39 mouse cellular contexts compared by ENCODE assay signal in genomic region chr3:108883067-108883466, GRCm38 (mm10). TPM values are rescaled to one million over a fixed set of nuclear protein-coding genes. Genes with fewer than 3 reads are reported as not detected.
DNase-seq lines count a peak whose midpoint lies in the region; ATAC-seq and TF ChIP-seq lines count a peak whose summit lies in the region.
"Had no signal": no experiment of that assay in that cellular context is flagged by ENCODE, and none has a peak within 500 bp of the region (broad histone marks: within the 10 kb centered on the region; RNA-seq: fewer than 3 reads in every experiment).

No protein-coding gene starts in this region.

- no peak for TF ChIP-seq RAD21 in MEL (IDR thresholded peaks at IDR 0.05; ENCODE audit: low read depth, low read length)

- H3K4me1 ChIP-seq in forebrain, embryonic 14.5 days (ENCODE audit: control insufficient read depth, insufficient read depth, low read length), result peaks cover 4% of the 10 kb centered on the region; the same call in 1 of the 2 replicates
- no peaks in the 10 kb centered on the region for H3K4me1 ChIP-seq in forebrain, embryonic 11.5 days (replicated peaks; ENCODE audit: control insufficient read depth, insufficient read depth, low read length)
- H3K4me1 ChIP-seq in MEL (ENCODE audit: control insufficient read depth in 1 of 2, insufficient read depth in 2 of 2, low read length in 2 of 2), result peaks cover 18 to 25% of the 10 kb centered on the region in 2 experiments

- H3K36me3 ChIP-seq in forebrain, embryonic 14.5 days (ENCODE audit: control insufficient read depth, insufficient read depth, low read length), result no peaks in the 10 kb centered on the region
- no peaks in the 10 kb centered on the region for H3K36me3 ChIP-seq in forebrain, embryonic 11.5 days (ENCODE audit: control insufficient read depth, insufficient read depth, low read length)
- H3K36me3 ChIP-seq in MEL (ENCODE audit: control insufficient read depth in 1 of 2, insufficient read depth in 2 of 2, low read length in 2 of 2), result peaks cover 0 to 16% of the 10 kb centered on the region in 2 experiments; a peak in 2 of 4 replicates
- H3K36me3 ChIP-seq in macrophage (ENCODE audit: inconsistent target), result no peaks in the 10 kb centered on the region
- H3K36me3 ChIP-seq: heart, embryonic 13.5 days; neural tube, embryonic 12.5 days had no signal

- no peak for TF ChIP-seq EP300 in MEL (IDR thresholded peaks at IDR 0.05; ENCODE audit: low read depth in 1 of 2, low read length in 2 of 2)

- H3K79me2 ChIP-seq in MEL (ENCODE audit: control insufficient read depth, insufficient read depth, low read length, poor library complexity) (no peaks in the 10 kb centered on the region), macrophage (ENCODE audit: inconsistent target) (no peaks in the 10 kb centered on the region)

- no peak for ATAC-seq in forebrain, embryonic 14.5 days
- no peak for ATAC-seq in forebrain, embryonic 11.5 days (replicated peaks; ENCODE audit: low FRiP score)
- ATAC-seq: activated CD4-positive, CD25-positive, alpha-beta regulatory T cell, adult 4 months; intestine, embryonic 16.5 days had no signal

- H3K9ac ChIP-seq in forebrain, embryonic 14.5 days (ENCODE audit: low read length), result no peak overlapping the region
- H3K9ac ChIP-seq in forebrain, embryonic 11.5 days (ENCODE audit: low read length), result no peak overlapping the region
- H3K9ac ChIP-seq in MEL (ENCODE audit: control insufficient read depth, low read depth, low read length, poor library complexity, severe bottlenecking), result no peak overlapping the region
- H3K9ac ChIP-seq: heart, embryonic 13.5 days; liver, embryonic 14.5 days; neural tube, embryonic 12.5 days had no signal

- no peaks in the 10 kb centered on the region for H3K27me3 ChIP-seq in forebrain, embryonic 14.5 days (replicated peaks; ENCODE audit: control insufficient read depth, insufficient read depth, low read length)
- no peaks in the 10 kb centered on the region for H3K27me3 ChIP-seq in forebrain, embryonic 11.5 days (ENCODE audit: control insufficient read depth, insufficient read depth, low read length)
- H3K27me3 ChIP-seq in MEL (ENCODE audit: control insufficient read depth in 1 of 2, insufficient read depth in 2 of 2, low read length in 2 of 2), result no peaks in the 10 kb centered on the region
- H3K27me3 ChIP-seq: heart, embryonic 13.5 days; neural tube, embryonic 12.5 days had no signal

- no peak overlapping the region for H3K4me3 ChIP-seq in forebrain, embryonic 14.5 days (ENCODE audit: low read depth, low read length)
- no peak overlapping the region for H3K4me3 ChIP-seq in forebrain, embryonic 11.5 days (ENCODE audit: low read depth, low read length)
- no peak overlapping the region for H3K4me3 ChIP-seq in layer of hippocampus, adult 2 months
- H3K4me3 ChIP-seq in MEL (ENCODE audit: control insufficient read depth in 1 of 2, insufficient read depth in 1 of 2, low read depth in 2 of 2, low read length in 2 of 2), result no peak overlapping the region
- no peak overlapping the region for H3K4me3 ChIP-seq in macrophage (ENCODE audit: inconsistent target)
- H3K4me3 ChIP-seq: heart, embryonic 13.5 days; myocyte; neural tube, embryonic 12.5 days had no signal

- H3K9me3 ChIP-seq in forebrain, embryonic 14.5 days (replicated peaks; ENCODE audit: control insufficient read depth, low read length), result no peaks in the 10 kb centered on the region
- no peaks in the 10 kb centered on the region for H3K9me3 ChIP-seq in forebrain, embryonic 11.5 days (ENCODE audit: control insufficient read depth, low read length)
- no peaks in the 10 kb centered on the region for H3K9me3 ChIP-seq in MEL (replicated peaks; ENCODE audit: insufficient read depth, low read length)
- H3K9me3 ChIP-seq: heart, embryonic 13.5 days; neural tube, embryonic 12.5 days had no signal

- peak; percentile 15 for DNase-seq in forebrain, embryonic 14.5 days (ENCODE audit: low spot score)
- DNase-seq in forebrain, embryonic 11.5 days (ENCODE audit: low spot score), result no peak
- DNase-seq in layer of hippocampus, adult 2 months (ENCODE audit: low spot score in 2 of 2), result no peak
- DNase-seq in layer of hippocampus, adult 9-11 months, result no peak
- no peak for DNase-seq in MEL (ENCODE audit: low read depth, low spot score)
- no peak for DNase-seq in cerebellum, postnatal 25 days
- no peak for DNase-seq in thymus, postnatal 36 days
- DNase-seq: adrenal gland, adult 8-10 months; cerebellum, adult 18-20 months; heart, postnatal 14 days; kidney, adult 8-10 months; liver; lung, adult 2 months; lung, postnatal 10 days; right cerebral cortex, postnatal 4 days; thymus, postnatal 25 days had no signal

- no peak overlapping the region for H3K4me2 ChIP-seq in forebrain, embryonic 14.5 days (ENCODE audit: low read length)
- no peak overlapping the region for H3K4me2 ChIP-seq in forebrain, embryonic 11.5 days (ENCODE audit: low read depth, low read length, severe bottlenecking)
- H3K4me2 ChIP-seq: heart, embryonic 13.5 days; midbrain, embryonic 11.5 days; neural tube, embryonic 12.5 days had no signal

- H3K27ac ChIP-seq in forebrain, embryonic 14.5 days (ENCODE audit: low read depth, low read length), result no peak overlapping the region
- H3K27ac ChIP-seq in forebrain, embryonic 11.5 days (ENCODE audit: low read depth, low read length), result no peak overlapping the region
- H3K27ac ChIP-seq in layer of hippocampus, adult 2 months, result peak overlapping the region; percentile 74; the same call in 1 of the 2 replicates
- H3K27ac ChIP-seq in MEL (ENCODE audit: control insufficient read depth, low read depth, low read length) (no peak overlapping the region), macrophage (0 out of 2 replicates have a peak overlapping the region, but pooled peaks have one; percentile 10)
- H3K27ac ChIP-seq: heart, embryonic 13.5 days; kidney, postnatal 0 days; liver, embryonic 14.5 days; neural tube, embryonic 12.5 days had no signal

- TF ChIP-seq CTCF in layer of hippocampus, adult 2 months (conservative IDR thresholded peaks at IDR 0.05), result no peak
- TF ChIP-seq CTCF in MEL (IDR thresholded peaks at IDR 0.05 in 2 of 3, conservative IDR thresholded peaks at IDR 0.05 in 1 of 3; ENCODE audit: control insufficient read depth in 1 of 3, insufficient read depth in 1 of 3, low read depth in 2 of 3, low read length in 3 of 3, poor library complexity in 1 of 3, severe bottlenecking in 1 of 3), result no peak

- no peak for TF ChIP-seq POLR2A in MEL (IDR thresholded peaks at IDR 0.05; ENCODE audit: control insufficient read depth in 1 of 2, insufficient read depth in 1 of 2, low read depth in 1 of 2, low read length in 2 of 2, poor library complexity in 1 of 2)

- 95% methylated on average over 2 of the region's 2 CpGs for WGBS in forebrain, embryonic 14.5 days
- WGBS in forebrain, embryonic 11.5 days, result 89% methylated on average over 2 of the region's 2 CpGs
- WGBS in macrophage (ENCODE audit: missing documents), result 93% methylated on average over 2 of the region's 2 CpGs

RNA-seq across cellular contexts. Expression of gene Fndc7, which starts 6.7 kb away (rescaled TPM):
- polyA plus RNA-seq in forebrain, embryonic 14.5 days (2014; fragmentation: Nextera tagmentation; extraction: Ambion mirVana), result 0.07 TPM in 1 of 2 replicates, not detected in the other
- polyA plus RNA-seq in forebrain, embryonic 11.5 days (2014; fragmentation: Nextera tagmentation; extraction: Ambion mirVana), result not detected in 2 replicates
- under 1 TPM in 1 of 2 experiments, not detected in 1; 0.15 TPM for total RNA-seq in layer of hippocampus, adult 2 months (2021)
- 0.10 TPM in 1 of 2 replicates, not detected in the other for total RNA-seq in MEL (2012; rRNA removed)
- polyA plus RNA-seq in MEL (2012; ENCODE audit: insufficient read depth in 1 of 2, insufficient read length in 2 of 2, low read depth in 1 of 2, low replicate concordance in 2 of 2, missing spikeins in 1 of 2) (under 1 TPM in 1 of 2 experiments, not detected in 1; 0.13 TPM), macrophage (2018) (0.12 to 0.16 TPM (median 0.13 TPM) in 3 replicates)
- total RNA-seq in macrophage (2018; cell fraction: chromatin; rRNA removed), result 1 to 10 TPM in 15 of 26 experiments, under 1 TPM in 9, not detected in 2; 0.54 to 4.7 (median 1.2) TPM
- 1 to 10 TPM in 1 of 26 experiments, under 1 TPM in 25; 0.13 to 1.2 (median 0.46) TPM for total RNA-seq in macrophage (2018; cell fraction: cytosol; rRNA removed)
- 10 to 100 TPM in 1 of 26 experiments, 1 to 10 TPM in 20, under 1 TPM in 4, not detected in 1; 0.25 to 10.9 (median 2.4) TPM for total RNA-seq in macrophage (2018; cell fraction: nucleus; rRNA removed)
- total RNA-seq: gastrocnemius, adult 18-20 months; midbrain, postnatal 0 days had no signal
- polyA plus RNA-seq: embryonic facial prominence, embryonic 11.5 days; hindbrain, embryonic 11.5 days; kidney, postnatal 0 days; limb, embryonic 11.5 days; liver, embryonic 14.5 days; midbrain, embryonic 11.5 days; midbrain, postnatal 0 days; stomach, embryonic 14.5 days had no signal

RNA-seq across cellular contexts. Expression of gene Prpf38b, which starts 28.5 kb away (rescaled TPM):
- 33.9 and 42.6 TPM in 2 replicates for polyA plus RNA-seq in forebrain, embryonic 14.5 days (2014; fragmentation: Nextera tagmentation; extraction: Ambion mirVana)
- 66.0 and 71.4 TPM in 2 replicates for polyA plus RNA-seq in forebrain, embryonic 11.5 days (2014; fragmentation: Nextera tagmentation; extraction: Ambion mirVana)
- total RNA-seq in layer of hippocampus, adult 2 months (2021), result 10 to 100 TPM; 51.9 to 53.1 TPM
- total RNA-seq in MEL (2012; rRNA removed), result 37.0 and 43.0 TPM in 2 replicates
- 100 to 1,000 TPM; 128 to 138 TPM for polyA plus RNA-seq in MEL (2012; ENCODE audit: insufficient read depth in 1 of 2, insufficient read length in 2 of 2, low read depth in 1 of 2, low replicate concordance in 2 of 2, missing spikeins in 1 of 2)
- total RNA-seq in macrophage (2018; cell fraction: chromatin; rRNA removed), result 100 to 1,000 TPM; 289 to 988 (median 649) TPM
- total RNA-seq in macrophage (2018; cell fraction: cytosol; rRNA removed), result 10 to 100 TPM; 30.2 to 95.1 (median 47.8) TPM
- 100 to 1,000 TPM; 218 to 605 (median 372) TPM for total RNA-seq in macrophage (2018; cell fraction: nucleus; rRNA removed)
- polyA plus RNA-seq in macrophage (2018), result 42.7 to 154 TPM (median 82.2 TPM) in 3 replicates

RNA-seq across cellular contexts. Expression of gene Stxbp3, which starts 42.7 kb away (rescaled TPM):
- 13.8 and 14.0 TPM in 2 replicates for polyA plus RNA-seq in forebrain, embryonic 14.5 days (2014; fragmentation: Nextera tagmentation; extraction: Ambion mirVana)
- polyA plus RNA-seq in forebrain, embryonic 11.5 days (2014; fragmentation: Nextera tagmentation; extraction: Ambion mirVana), result 22.5 and 24.8 TPM in 2 replicates
- total RNA-seq in layer of hippocampus, adult 2 months (2021), result 10 to 100 TPM; 25.1 to 27.8 TPM
- 19.2 and 32.2 TPM in 2 replicates for total RNA-seq in MEL (2012; rRNA removed)
- polyA plus RNA-seq in MEL (2012; ENCODE audit: insufficient read depth in 1 of 2, insufficient read length in 2 of 2, low read depth in 1 of 2, low replicate concordance in 2 of 2, missing spikeins in 1 of 2) (10 to 100 TPM in 1 of 2 experiments, not detected in 1; 15.9 TPM), macrophage (2018) (35.4 to 73.9 TPM (median 66.9 TPM) in 3 replicates)
- 100 to 1,000 TPM; 128 to 662 (median 397) TPM for total RNA-seq in macrophage (2018; cell fraction: chromatin; rRNA removed)
- 100 to 1,000 TPM in 11 of 26 experiments, 10 to 100 TPM in 15; 44.8 to 155 (median 71.2) TPM for total RNA-seq in macrophage (2018; cell fraction: cytosol; rRNA removed)
- 100 to 1,000 TPM in 22 of 26 experiments, 10 to 100 TPM in 4; 86.0 to 401 (median 201) TPM for total RNA-seq in macrophage (2018; cell fraction: nucleus; rRNA removed)

RNA-seq across cellular contexts. Expression of gene Henmt1, which starts 56.6 kb away (rescaled TPM):
- 1.2 and 1.8 TPM in 2 replicates for polyA plus RNA-seq in forebrain, embryonic 14.5 days (2014; fragmentation: Nextera tagmentation; extraction: Ambion mirVana)
- 0.65 and 1.1 TPM in 2 replicates for polyA plus RNA-seq in forebrain, embryonic 11.5 days (2014; fragmentation: Nextera tagmentation; extraction: Ambion mirVana)
- total RNA-seq in layer of hippocampus, adult 2 months (2021), result 1 to 10 TPM; 1.9 to 3.1 TPM
- total RNA-seq in MEL (2012; rRNA removed), result 0.10 TPM in 1 of 2 replicates, not detected in the other
- polyA plus RNA-seq in MEL (2012; ENCODE audit: insufficient read depth in 1 of 2, insufficient read length in 2 of 2, low read depth in 1 of 2, low replicate concordance in 2 of 2, missing spikeins in 1 of 2) (under 1 TPM in 1 of 2 experiments, not detected in 1; 0.08 TPM), macrophage (2018) (not detected in 3 replicates)
- total RNA-seq in macrophage (2018; cell fraction: chromatin; rRNA removed), result 1 to 10 TPM in 1 of 26 experiments, under 1 TPM in 5, not detected in 20; 0.46 to 2.3 (median 0.73) TPM
- total RNA-seq in macrophage (2018; cell fraction: cytosol; rRNA removed), result under 1 TPM in 17 of 26 experiments, not detected in 9; 0.05 to 0.47 (median 0.23) TPM
- total RNA-seq in macrophage (2018; cell fraction: nucleus; rRNA removed), result under 1 TPM in 9 of 26 experiments, not detected in 17; 0.29 to 0.89 (median 0.54) TPM
- total RNA-seq: gastrocnemius, adult 18-20 months; gastrocnemius, postnatal 4 days; heart, adult 8-10 months; heart, postnatal 14 days had no signal
- polyA plus RNA-seq: heart, embryonic 13.5 days; large intestine, adult 2 months; myocyte had no signal

RNA-seq across cellular contexts. Expression of gene Gm9857, which starts 57.2 kb away (rescaled TPM):
- not detected in 2 replicates for polyA plus RNA-seq in forebrain, embryonic 14.5 days (2014; fragmentation: Nextera tagmentation; extraction: Ambion mirVana)
- polyA plus RNA-seq in forebrain, embryonic 11.5 days (2014; fragmentation: Nextera tagmentation; extraction: Ambion mirVana), result not detected in 2 replicates
- total RNA-seq in layer of hippocampus, adult 2 months (2021), result not detected
- not detected in 2 replicates for total RNA-seq in MEL (2012; rRNA removed)
- not detected for polyA plus RNA-seq in MEL (2012; ENCODE audit: insufficient read depth in 1 of 2, insufficient read length in 2 of 2, low read depth in 1 of 2, low replicate concordance in 2 of 2, missing spikeins in 1 of 2)
- not detected for total RNA-seq in macrophage (2018; cell fraction: chromatin; rRNA removed)
- total RNA-seq in macrophage (2018; cell fraction: cytosol; rRNA removed), result not detected
- not detected for total RNA-seq in macrophage (2018; cell fraction: nucleus; rRNA removed)
- polyA plus RNA-seq in macrophage (2018), result not detected in 3 replicates
- total RNA-seq: adrenal gland, adult 8-10 months; adrenal gland, postnatal 4 days; gastrocnemius, adult 18-20 months; gastrocnemius, postnatal 4 days; heart, adult 8-10 months; heart, postnatal 14 days; layer of hippocampus, postnatal 10 days; left cerebral cortex, adult 18-20 months; left cerebral cortex, postnatal 14 days; midbrain, postnatal 0 days had no signal
- polyA plus RNA-seq: activated CD4-positive, CD25-positive, alpha-beta regulatory T cell, adult 4 months; cortical plate, adult 2 months; embryonic facial prominence, embryonic 11.5 days; heart, embryonic 13.5 days; intestine, embryonic 16.5 days; kidney, postnatal 0 days; large intestine, adult 2 months; limb, embryonic 11.5 days; liver, embryonic 14.5 days; lung, adult 2 months; midbrain, embryonic 11.5 days; midbrain, postnatal 0 days; myocyte; neural tube, embryonic 12.5 days; stomach, embryonic 14.5 days had no signal

Comparison
In these comparisons a context has a peak if more than half of its experiments do, and no peak if none do; other contexts are left out.
1. H3K27ac ChIP-seq: peak in layer of hippocampus, adult 2 months (single experiment) and macrophage (single experiment); none in forebrain, embryonic 14.5 days (single experiment), forebrain, embryonic 11.5 days (single experiment) and MEL (single experiment).